Mouse (Mus musculus) heart, adult 11 months (tissue): ENCODE results near the gene Esyt3.

Source experiments
- DNase-seq: peaks from one replicate; pipeline ENCODE4 v3.0.0; 2022

The Esyt3 gene

DNA sequence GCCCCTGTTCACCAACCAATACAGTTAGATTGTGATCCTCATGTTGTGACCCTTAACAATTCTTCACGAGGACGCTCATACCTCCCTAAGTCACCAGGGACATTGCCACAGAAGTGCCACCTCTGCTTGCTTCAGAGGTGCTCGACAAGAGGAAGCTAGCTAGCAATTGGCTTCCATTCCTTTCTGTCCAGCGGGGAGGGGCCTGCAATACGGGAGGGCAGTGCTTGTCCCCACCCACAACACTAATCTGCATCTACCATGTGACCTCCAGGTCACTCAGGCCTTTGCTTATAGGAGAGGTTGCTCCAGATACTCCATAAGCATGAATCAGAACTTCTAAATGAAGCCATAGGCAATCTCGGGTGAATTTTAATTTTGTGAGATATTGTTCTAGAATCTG is 5.0 kb downstream of the Esyt3 start:
- DNase-seq: no peak

DNA sequence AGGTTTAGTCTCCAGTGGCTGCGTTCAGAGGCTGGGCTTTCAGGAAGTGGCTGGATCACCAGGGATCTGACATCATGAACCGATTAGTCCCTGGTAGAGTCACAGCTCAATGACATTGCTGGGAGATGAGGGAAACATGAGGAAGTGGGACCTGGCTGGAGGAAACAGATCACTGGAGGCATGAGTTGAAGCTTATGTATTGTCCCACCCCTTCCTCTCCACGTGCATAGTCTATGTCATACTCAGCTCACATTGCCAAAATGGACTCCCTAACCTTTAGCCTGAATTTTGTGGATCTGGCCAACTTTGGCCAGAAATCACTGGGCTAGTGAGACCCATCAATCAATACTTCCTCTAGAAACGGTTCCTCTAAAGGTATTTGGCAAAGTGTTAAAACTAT is 5.4 kb downstream of the Esyt3 start:
- DNase-seq: no peak

DNA sequence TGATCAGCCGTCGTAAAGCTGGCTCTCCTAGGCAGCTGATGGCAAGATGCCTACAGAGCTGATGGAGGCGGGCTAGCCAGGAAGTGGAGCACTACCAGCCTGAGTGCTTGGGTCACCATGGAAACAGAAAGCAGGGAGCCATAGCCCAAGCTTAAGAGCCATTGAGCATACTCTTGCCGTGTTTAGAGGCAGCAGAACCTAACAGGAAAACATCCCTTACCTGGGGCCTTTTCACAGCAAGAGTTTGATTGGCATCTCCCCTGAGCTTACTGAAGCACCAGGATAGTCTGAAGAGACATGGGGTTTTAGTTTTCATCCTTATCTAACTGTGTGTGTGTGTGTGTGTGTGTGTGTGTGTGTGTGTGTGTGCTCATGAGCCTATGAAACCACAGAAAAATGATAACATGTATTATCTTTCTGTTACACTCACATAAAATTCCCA is 13.0 kb downstream of the Esyt3 start:
- DNase-seq: no peak

DNA sequence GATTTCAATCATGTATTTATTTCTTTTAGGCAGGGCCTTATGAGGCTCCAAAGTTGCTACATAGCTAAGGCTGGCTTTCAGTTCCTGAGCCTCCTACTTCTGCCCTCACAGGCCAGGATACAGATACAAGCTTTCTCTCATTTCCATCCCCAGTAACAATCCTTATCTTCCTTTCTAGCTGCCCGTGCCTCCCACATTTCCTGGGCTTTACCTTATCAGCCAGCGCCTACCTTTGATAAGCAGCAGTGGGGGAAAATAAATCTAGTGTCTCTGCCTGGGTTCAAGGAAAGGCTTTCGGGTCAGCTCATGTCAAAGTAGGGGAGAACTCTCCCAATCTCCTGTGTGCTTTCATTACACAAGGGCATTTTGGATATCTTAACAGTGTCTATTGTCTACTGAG is 16.8 kb downstream of the Esyt3 start:
- no peak for DNase-seq

DNA sequence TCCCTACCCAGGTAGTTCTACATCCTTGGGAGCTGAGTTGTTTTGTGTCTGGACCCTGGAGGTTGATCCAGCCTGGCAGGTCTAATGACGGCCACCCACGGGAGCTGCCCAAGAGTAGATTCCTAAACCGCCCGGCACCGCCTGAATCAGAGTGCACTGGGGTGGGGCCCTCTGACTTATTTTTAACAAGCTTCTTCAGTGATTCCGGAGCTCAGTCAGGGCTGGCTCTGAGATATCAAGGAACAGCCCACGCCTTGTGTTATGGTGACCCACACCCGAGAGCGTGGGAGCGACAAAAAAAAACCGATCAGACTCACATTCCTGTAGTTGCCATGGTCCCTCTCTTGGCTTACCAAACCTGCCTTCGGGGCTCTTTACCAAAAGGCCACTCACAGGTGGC is 18.2 kb downstream of the Esyt3 start:
- no peak for DNase-seq

DNA sequence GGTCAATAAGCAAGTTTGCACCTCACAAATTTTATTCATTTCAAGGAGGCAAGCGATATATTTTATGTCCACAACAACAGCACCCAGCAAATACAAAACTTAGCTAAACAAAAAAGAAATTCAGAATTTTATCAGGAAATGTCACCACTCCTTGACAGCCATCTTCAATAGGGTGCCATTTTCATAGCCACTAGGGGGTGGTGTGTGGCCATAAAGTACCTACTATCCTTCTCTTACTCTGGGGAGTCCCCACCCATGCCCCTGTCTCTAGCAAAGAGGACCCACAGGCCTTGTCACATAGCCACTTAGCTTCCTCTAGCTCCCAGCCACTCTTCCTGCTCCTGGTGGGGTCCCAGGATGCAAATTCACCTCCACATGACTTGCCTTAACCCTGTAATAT is 19.2 kb downstream of the Esyt3 start:
- DNase-seq: no peak

DNA sequence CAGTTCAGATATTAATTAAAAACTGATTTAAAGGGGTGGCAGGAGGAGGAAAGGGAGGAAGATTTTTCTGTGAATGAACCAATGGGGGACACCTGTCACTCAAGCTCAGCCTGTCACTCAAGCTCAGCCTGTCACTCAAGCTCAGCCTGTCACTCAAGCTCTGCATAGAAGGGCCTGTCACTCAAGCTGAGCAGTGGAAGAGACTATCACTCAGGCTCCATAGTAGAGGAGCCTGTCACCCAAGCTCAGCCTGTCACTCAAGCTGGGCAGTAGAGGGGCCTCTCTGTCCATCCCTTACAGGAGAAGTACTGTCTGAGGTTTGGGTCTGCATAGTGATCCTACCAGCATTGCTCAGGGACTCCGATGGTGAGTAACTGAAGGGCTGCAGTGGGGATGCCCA is 20.1 kb downstream of the Esyt3 start:
- no peak for DNase-seq

DNA sequence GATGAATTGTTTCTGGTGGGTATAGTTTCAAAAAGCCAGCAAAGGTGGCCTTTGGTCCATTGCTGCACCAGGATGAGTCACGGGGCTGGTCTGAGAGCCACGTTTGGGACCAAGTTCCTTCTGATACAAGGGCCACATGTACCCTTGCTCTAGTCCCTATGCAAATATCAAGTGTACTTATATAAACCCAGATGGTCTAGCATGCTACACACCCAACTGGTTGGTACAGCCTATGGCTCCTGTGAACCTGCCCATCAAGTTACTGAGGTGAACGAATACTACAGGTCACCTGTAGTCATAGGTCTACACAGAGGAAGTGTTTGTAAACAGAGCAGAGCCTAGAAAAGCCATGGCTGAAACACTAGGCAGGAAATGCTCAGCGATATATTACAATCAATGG is 21.8 kb downstream of the Esyt3 start:
- DNase-seq: no peak

DNA sequence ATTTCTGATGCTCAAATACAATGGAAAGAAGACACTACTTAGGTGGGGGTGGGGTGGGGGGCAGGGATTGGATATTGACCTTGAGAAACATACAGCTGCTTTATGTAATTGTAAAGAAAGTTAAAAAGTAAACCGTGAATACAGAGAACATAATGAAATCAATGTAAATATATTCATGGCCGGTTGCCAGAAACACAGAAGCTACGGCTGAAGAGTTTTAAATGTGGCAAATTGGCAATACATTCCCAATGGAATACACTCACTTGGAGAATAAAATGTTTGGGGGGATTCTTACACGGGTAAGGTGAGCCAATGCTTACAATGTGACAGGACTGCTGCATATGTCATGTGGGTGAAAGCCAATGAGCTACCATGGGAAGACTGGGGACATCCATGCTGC is 31.5 kb downstream of the Esyt3 start:
- DNase-seq: no peak

DNA sequence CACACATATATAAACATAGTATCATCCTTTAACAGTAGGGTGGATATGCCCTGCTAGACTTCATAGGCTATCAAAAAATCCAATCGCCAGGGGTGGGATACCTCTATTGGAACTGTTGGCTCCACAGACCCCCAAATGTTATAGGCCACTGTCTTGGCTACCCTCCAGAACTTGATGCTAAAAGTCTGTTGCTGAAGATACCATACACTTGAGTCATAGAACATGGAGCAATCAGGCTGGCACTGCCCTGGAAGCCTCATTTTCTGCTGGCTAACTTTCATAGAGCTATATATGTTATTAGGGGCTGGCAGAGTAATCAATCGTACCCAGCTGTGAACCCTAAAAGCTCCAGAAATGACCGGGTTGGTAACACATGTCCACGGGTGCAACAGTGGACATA is 32.4 kb downstream of the Esyt3 start:
- DNase-seq: no peak

DNA sequence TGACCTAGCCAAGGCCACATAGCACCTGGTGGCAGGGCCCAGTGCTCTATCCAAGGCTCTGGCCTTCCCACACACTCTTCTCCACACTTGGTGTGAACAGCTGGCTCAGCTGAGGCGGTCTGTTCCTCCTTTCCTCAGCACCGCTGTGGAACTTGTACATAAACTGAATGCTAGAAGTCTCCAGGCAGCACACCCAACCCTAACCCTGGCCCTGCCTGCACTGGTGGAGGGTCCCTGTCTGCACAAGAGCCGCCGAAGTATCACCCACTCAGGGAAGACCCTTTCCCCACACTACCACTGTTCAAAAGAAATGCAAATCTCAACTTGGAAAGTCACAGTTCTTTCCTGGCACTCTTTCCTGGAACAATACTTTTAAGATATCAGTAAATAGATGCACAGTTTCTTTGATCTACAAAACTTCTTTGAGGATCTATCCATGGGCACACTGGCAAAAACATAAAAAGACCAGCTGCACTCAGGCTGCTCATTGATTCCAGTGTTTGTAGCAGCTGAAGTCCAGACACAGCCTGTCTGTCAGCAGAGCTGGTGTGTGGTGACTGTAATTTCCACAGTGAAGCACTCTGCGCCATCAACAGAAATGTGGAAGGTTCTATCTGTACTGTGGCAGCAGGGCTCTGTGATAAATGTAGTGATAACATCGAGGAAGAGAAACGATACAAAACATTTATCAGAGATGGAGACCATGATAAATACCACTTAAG is 33.0 kb downstream of the Esyt3 start:
- DNase-seq: no peak

DNA sequence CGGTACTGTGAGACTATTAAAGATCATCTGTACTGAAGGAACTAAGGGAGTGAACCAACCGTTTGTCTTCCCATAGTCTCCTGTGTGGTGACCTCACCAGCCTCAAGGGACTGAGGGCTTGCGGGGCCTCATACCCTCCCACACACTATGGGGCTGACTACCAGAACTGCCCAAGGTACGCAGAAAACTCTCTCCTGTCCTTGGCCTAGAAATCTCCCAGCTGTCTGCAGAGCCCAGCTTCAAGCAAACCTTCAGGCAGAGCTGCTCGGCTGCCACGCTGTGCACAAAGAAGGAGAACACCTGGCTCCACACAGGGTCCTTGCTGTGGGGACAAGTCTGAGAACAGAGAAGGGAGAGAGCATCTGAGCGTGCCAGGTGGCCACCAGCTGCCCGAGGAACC is 38.4 kb downstream of the Esyt3 start:
- peak; percentile 74 for DNase-seq

DNA sequence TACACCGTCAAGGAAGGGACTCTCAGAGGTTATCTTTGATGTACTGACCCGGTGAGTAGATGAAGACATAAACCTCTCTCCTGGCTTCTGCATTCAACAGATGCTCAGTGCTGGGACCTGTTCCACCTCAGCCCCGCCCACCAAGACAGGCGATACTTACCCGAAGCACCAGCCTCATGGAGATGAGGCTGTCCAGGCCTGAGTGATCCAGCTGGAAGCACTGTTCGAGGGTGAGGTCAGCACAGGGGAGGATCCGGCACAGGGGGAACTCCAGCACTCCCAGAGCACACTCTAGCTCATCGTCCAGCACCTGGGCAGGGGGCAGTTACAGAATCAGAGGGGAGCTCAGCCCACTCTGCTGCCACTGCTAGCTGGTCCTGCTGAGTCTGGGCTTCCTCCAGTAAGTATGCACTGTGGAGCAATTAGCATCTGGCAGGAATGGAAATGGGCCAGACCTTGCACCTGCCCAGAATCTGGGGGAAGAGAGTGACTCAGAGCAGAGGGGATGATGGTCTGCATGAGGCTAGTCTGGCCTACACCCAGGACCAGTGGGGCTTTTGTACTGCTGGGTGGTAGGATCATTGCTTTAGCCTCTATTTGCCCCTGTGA is 38.9 kb downstream of the Esyt3 start:
- DNase-seq: peak; percentile 82

DNA sequence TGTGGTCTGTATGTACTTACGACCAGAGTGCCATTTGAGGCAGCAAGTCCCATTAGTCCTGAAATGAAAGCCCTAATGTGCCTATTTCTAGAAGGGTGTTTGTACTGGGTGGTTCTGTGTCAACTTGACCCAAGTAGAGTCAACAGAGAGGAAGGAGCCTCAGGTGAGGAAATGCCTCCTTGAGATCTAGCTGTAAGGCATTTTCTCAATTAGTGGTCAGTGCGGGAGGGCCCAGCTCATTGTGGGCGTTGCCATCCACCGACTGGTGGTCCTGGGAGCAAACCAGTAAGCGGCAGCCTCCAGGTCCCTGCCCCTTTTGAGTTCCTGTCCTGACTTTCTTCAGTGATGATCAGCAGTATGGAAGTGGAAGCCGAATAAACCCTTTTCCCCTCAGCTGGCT is 52.1 kb downstream of the Esyt3 start:
- peak; percentile 53 for DNase-seq

DNA sequence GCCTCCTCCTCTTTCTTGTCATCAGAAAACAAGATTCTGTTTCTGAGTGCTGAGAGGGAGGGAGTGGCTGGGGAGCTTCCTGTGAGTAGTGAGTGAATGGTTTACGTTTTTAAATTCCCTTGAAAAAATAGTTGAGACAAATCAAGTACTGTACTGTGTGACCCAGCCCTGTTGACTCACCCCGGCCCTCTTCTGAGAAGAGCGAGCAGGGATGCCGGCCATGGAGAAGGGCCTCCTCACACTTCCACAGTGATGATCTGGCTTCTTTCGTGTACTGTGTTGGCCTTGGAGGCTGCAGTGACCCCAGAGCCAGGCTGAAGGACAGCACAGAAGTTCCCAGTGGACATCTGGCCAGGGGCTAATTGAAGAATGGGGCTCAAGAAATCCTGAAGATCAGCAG is 54.1 kb downstream of the Esyt3 start:
- peak; percentile 76 for DNase-seq
